Mouse (Mus musculus) erythroid progenitor cell, adult 5-6 weeks (primary cell): Measurements from ENCODE around the gene Ngdn. TPM values are rescaled to one million over a fixed set of nuclear protein-coding genes. Genes with fewer than 3 reads are reported as not detected.
"Not testable (repeated sequence)": the region's sequence is repeated elsewhere in the genome, so short reads cannot be mapped to it uniquely, and the experiment has no call there.

ENCODE experiments used
- ATAC-seq: replicated peaks from 2 replicates; pipeline ENCODE4 v1.8.0; 2016; ENCODE audit warnings: moderate number of reproducible peaks, mild to moderate bottlenecking, moderate TSS enrichment, inconsistent platforms; ENCODE audit not compliant: poor library complexity, low FRiP score, severe bottlenecking
- total RNA-seq, 2 experiments: library from RNA; stranded (forward) in 1 of 2; stranded (reverse) in 1 of 2; fragments of 150-400 nt in 1 of 2; fragments of 186-747, 209-891 nt in 1 of 2; gene quantifications; 2 replicates each; pipeline versions ENCODE4 v1.2.3 to v1.2.4; 2015 to 2017; ENCODE audit warnings: low replicate concordance in 2 of 2

The Ngdn gene
- total RNA-seq, 2 experiments from 2014 or later: 4.4 to 15.1 TPM

GRCm38 (mm10) chr14:54997297-54997696, 18.0 kb upstream of the Ngdn start:
- ATAC-seq: no peak

- no peak for ATAC-seq
These were observed 16.6 kb upstream of the Ngdn start for GRCm38 (mm10) chr14:54998680-54999079.

GRCm38 (mm10) chr14:54999868-55000267, 15.4 kb upstream of the Ngdn start:
- not testable (repeated sequence) for ATAC-seq

- ATAC-seq: no peak
These were observed 14.4 kb upstream of the Ngdn start for GRCm38 (mm10) chr14:55000814-55001213.

DNA sequence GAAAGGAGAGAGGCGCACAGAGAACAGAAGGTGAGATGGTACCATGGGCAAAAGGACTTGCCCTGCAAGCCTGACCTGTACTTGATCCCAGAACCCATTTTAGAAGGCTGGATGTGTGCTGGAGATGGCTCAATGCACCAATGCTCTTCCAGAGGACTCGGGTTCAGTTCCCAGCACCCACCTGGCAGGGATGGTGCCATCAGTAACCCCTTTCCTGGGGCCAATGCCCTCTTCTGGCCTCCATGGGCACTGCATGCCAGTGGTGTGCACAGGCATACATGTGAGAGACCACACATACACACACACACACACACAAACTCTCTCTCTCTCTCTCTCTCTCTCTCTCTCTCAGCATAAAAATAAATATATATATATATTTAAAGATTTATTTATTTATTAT, 13.8 kb upstream of the Ngdn start:
- no peak for ATAC-seq

DNA sequence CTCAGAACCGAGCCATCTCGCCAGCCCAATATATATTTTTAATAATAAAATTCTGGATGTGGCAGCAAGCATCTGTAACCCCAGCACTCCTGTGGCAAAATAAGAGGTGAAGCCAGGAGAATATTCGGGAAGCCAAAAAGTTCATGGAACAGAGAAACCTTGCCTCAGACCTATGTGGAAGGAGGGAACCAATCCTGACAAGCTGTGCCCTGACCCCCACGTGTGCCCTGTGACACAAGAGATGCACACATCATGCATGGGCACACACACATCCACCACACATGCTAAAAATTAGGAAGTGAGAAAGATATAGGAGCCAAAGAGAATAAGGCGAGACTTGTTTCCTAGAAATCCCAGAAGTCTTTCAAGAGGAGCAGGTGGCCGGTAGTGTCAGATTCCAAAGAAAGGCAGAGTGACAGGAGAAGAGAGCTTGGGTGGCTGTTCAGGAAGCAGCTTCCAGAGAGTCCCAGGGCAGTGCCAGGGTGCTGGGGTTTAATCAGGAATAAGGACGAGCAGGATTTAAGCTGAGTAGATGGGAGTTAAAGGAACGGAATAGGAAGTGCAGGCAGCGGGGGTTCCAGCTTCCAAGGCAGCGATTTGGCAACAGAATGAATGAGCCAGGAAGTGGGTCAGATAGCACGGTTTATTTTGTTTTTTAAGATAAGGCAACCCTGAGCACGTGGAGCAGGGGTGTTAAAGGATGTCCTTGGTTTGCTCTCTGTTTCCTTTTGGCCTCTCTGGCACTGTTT, 13.1 kb upstream of the Ngdn start:
- ATAC-seq: no peak

DNA sequence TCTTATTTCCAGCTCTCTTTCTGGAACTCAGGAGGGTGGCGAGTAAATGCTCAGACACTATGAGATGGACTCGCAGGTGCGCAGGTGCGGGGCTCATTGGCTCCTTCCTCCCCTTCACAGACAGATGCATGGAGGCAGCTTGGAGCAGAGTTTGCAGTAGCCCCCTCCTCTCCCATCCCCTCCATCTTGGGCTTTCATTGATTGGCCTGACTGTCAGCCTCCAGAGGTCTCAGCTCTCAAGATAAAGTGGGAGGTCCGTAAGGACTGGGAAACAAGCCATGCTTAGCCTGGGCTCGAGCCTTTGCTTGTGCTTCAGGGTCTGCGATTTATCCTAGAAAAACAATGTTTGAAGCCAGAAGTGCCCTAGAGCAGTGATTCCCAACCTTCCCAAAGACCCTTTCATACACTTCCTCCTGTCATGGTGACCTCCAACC, 12.6 kb upstream of the Ngdn start:
- no peak for ATAC-seq

DNA sequence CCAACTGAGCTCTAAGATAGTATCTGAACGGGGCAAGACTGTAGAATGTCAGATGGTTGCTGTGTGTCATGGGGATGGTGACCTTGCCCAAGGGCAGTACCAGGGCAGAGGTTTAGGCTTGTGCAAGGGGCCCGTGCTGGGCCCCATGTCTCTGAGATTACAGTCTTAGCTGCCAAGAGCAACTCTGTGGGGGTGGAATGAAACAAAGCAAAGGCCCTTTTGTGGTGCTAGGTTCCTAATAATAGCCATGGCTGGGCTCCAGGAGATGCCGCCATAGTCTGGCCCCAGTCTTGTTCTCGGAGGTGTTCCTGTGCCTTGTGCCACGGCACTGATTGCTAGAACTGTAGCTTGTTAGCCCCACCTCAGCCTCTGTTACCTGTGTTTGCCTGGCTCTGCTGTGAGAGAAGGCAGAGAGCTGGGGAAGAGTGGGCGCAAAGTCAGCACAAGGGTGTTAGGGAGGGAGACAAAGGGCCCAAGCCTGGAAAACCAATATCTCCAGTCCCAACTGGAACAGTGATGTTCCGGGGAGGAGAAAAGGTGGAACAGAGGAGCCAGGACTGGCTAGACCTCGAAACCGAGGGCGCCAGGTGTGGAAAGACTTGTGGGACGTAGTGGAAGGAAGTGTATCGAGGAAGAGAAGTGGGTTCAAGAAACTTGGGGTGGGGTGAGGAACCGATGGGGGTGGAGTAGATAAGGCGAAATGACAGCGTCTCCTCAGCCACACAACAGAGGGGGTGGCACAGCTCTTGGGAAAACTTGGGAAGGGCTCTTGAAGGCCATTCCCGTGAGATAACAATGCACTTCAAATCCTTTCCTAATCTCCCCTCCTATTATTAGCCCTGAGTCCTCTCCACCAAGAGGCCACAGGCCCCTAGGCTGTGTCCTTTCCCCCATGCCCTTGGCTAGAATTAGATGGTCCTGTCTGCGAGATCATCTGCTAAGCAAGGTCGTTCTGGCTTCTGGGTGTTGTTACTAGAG, 11.1 kb upstream of the Ngdn start:
- ATAC-seq: no peak; the same call in 1 of the 2 replicates

- ATAC-seq: no peak
These were observed 9.7 kb upstream of the Ngdn start for GRCm38 (mm10) chr14:55005506-55005905.

- ATAC-seq: no peak
These were observed 9.3 kb upstream of the Ngdn start for GRCm38 (mm10) chr14:55005967-55006366.

DNA sequence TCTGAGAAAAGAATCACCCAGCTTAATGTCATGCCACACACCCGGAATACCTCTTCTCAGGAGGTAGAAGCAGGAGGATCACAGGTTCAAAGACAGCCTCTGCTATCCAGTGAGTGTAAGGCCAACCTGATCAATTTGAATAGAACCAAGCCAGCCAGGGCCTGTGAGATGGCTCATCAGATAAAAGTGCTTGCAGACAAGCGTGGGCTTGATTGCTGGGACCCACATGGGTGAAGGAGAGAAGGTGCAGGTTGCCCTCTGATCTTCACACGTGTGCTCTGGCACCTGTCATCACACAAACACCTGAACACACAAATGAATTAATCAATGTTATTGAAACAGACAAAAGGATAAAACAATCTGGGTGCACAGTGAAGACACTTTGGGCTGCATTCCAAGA, 8.7 kb upstream of the Ngdn start:
- no peak for ATAC-seq

- no peak for ATAC-seq
These were observed 7.9 kb upstream of the Ngdn start for GRCm38 (mm10) chr14:55007120-55007908.

GRCm38 (mm10) chr14:55008417-55008816, 6.8 kb upstream of the Ngdn start:
- ATAC-seq: no peak

DNA sequence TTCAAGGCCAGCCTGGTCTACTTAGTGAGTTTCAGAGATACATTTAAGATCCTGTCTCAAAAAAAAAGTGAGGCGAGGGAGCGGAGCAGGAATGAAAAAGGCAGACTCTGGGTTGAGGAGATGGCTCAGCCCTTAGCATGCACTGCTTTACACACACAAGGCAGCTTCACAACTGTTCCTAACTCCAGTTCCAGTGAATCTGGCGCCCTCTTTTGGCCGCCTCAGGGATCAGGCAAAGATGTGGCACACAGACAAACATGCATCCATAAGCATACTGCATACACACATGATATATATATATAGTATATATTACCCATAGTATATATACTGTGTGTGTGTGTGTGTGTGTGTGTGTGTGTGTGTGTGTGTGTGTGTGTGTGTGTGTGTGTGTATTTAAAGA, 4.1 kb upstream of the Ngdn start:
- ATAC-seq: no peak

DNA sequence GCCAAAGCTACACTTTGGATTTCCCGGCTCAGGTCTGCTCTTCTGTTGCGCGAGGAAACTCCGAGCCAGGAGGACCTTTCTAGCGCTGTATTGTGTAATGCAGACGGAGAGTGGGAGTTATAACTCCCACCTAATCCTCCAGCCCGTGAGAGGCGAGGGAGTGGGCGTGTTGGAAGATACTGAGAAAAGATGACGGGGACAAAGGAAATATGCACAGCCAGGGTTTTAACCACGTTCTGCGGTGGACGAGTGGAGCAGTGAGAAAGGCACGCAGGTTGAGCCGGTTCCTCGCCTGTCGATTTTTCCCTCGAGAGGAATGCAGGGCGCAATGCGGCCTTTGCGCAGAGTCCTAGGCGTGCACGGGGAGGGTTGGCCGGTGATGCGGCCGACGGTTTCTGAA, 663 bp upstream of the Ngdn start:
- ATAC-seq: peak; percentile 51

DNA sequence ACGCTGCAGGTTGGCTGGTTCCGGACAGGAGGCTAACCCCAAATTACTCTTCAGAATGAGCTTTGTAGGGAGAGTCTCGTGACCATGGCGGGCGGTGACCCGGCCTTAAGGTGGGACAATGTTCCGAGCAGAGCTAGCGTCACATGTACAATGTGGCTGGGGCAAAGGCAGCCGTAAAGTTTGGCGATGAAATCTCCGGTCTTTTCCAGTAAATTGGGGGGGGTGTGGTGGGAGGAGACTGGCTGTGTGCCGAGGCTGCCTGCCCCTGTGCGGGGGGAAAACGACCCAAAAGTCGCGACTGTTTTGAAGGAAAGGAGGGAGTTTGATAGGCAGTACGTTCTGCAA, 485 bp downstream of the Ngdn start:
- no peak; the same call in 1 of the 2 replicates for ATAC-seq

GRCm38 (mm10) chr14:55016876-55017275, 1.6 kb downstream of the Ngdn start:
- ATAC-seq: no peak

- ATAC-seq: no peak
These were observed 5.1 kb downstream of the Ngdn start for GRCm38 (mm10) chr14:55020394-55020793.

- ATAC-seq: no peak
These were observed 7.8 kb downstream of the Ngdn start for GRCm38 (mm10) chr14:55023011-55023410.

DNA sequence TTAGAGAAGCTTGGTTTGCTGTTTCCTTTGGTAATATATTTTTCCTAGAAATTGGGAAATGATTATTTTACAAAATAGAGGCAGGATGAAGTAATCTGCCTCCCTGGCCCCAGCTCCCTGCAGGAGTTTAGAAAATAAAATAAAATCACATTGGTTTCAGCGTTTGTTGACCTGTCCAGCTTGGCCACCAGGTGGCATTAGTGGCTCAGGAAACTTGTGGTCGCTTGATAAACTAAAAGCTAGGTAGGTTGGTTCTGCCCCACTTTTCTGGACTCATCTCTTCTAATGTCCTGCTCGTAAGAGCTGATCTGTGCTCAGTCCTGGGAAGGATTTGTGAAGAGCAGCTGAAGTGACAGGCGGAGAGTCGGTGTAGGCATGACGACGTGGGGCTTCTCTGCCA, 9.0 kb downstream of the Ngdn start:
- no peak for ATAC-seq
